Mouse (Mus musculus): Measurements from ENCODE around the gene Glce.

Gene Glce

GRCm38 (mm10) chr9:62123496-62123895 is 1.0 kb upstream of the Glce start:
- no peak for DNase-seq (ENCODE audit: extremely low spot score)

DNA sequence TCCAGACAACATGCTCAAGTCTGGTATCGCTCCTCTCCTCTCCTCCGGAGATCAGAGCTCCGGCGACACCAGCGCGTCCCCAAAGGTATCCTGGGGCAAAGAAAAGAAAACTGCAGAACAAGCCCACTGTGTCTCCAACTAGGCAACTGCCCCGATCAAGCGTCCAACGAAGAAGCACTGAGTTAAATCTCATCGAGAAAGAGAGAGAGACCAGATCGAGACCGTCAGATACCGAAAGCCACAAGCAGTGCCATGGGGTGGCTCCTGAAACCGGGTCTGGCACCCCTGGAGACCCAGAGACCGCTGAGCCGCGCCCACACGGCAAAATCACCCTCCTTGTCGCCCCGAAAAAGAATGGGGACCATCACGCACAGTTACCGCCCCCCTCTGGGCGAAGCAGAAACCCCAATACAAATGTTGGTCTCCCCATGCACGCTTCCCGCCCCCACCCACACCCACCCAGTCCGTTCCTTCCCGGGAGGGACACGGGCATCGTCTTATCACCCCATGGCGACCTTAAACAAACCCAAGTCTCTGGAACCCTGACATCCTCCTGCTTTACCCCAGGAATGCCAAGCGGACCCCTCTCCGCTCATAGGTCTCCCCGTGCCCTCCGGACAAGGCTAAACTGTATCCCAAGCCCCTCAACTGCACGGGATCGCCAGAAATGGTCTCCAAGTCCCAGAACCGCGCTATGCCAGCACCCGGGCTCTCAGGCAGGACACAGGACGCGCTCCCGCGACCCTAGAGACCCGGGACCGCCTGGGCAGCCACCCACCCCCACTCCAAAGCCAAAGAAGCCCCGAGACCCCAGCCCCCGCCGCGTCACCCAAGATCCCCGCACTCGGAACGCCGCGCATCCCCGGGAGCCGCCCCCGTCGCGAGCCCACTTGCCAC is 656 bp downstream of the Glce start:
- DNase-seq (ENCODE audit: extremely low spot score): peak; percentile 39

GRCm38 (mm10) chr9:62118754-62119153 is 3.7 kb downstream of the Glce start:
- no peak for DNase-seq (ENCODE audit: extremely low spot score)

GRCm38 (mm10) chr9:62115826-62116225 is 6.6 kb downstream of the Glce start:
- no peak for DNase-seq (ENCODE audit: extremely low spot score)

DNA sequence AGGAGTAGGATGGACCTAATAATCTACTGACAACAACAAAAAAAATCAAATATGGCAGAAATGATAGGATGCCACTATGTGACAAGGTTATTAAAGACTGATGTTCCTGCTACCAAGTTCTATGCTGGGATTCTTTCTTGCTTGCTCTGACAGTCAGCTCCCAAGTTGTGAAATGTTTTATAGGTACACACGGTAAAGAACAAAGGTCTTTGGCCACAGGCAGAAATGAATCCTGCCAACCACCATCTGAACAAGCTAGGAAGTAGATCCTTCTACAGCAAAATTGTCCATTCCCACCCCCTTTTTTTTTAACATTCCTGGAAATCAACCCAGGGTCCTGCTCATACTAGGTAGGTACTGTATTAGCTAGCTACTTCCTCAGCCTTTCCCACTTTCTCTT is 25.9 kb downstream of the Glce start:
- no peak for DNase-seq (ENCODE audit: extremely low spot score)

DNA sequence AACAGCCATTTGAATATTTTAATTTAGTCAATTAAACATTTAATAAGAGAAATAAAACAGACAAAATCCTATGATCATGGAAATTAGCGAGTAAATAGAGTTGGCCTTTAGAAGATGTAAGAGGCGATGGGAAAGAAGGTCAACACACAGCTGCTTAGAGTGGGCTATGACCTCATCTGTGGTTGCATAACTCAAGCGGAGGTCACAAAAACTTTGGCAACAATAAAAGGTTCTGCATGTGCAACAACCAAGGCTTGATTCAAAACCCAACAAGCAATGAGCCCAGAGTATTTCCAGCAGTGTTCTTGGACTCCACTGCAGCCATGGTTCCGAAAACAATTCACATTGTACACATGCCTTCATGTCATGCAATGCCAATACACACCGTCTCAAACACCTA is 30.9 kb downstream of the Glce start:
- DNase-seq (ENCODE audit: extremely low spot score): no peak

- no peak for DNase-seq (ENCODE audit: extremely low spot score)
Measured at GRCm38 (mm10) chr9:62085548-62085947, 36.9 kb downstream of the Glce start.

DNA sequence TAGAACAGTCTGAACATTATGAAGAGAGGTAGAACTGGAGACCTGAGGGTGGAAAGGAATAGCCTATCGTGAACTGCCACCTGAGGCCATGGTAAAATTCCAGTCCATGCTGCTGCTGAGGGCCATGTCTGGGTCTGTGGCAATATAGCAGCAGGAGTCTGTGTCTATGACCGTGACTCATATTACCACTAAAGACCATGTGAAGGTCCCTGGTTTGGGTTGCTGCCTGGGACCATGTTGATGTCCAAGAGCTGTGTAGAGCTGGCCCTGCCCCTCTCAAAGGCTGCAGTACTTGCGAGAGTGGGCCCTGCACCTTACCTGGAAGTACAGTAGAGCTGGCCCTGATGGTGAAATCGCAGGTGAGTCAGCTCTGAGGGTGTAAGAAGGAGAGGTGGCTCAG is 37.6 kb downstream of the Glce start:
- no peak for DNase-seq (ENCODE audit: extremely low spot score)

DNA sequence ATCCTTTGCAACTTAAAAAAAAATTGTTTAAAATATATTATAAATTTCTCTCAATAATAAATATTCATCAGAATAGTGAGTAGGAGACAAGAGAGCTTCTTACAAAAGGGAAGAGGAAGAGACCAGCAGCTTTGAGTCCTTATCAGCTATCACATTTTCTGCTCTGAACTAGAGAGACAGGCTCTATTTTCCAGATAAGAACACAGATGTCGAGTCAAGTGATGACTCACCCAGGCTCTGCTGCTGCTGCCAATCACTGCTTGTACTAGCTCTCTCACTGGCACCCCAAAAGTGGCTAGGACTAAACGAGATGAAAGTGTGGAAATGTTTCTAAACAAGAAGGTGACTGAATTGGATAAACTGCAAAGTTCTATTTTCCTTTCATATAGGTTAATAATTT is 39.5 kb downstream of the Glce start:
- DNase-seq (ENCODE audit: extremely low spot score): no peak

GRCm38 (mm10) chr9:62081542-62081941 is 40.9 kb downstream of the Glce start:
- no peak for DNase-seq (ENCODE audit: extremely low spot score)

DNA sequence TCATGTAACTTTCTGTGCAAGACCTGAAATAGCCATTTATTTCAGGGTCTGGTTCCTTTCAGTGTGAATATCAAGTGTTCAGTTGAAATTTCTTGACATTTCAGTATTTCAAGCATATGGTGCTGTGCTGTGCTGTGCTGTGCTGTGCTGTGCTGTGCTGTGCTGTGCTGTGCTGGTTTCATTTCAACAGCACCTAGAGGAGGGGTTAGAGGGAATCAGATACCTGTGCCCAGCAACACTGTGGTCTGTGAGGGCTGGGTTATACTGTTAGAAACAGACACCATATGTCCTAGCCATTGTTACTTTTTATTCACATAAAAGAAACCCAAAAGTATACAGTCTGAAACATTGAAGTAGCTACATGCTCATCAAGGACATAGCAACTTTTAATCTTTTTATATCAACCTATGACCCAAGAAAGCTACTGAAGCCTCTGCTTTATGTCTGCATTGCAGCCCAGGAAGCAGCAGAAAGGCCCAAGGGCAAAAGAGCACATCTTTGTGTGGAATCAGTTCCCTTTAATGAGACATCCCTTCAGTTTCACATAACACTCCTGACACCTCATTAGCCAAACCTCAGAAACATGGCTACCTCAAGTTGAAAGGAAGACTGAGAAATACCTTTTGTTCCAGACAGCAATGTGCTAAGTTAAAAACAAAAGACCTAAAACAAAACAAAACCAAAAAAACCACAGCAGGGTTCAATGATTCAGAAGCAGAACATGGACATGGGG is 42.3 kb downstream of the Glce start:
- DNase-seq (ENCODE audit: extremely low spot score): no peak

DNA sequence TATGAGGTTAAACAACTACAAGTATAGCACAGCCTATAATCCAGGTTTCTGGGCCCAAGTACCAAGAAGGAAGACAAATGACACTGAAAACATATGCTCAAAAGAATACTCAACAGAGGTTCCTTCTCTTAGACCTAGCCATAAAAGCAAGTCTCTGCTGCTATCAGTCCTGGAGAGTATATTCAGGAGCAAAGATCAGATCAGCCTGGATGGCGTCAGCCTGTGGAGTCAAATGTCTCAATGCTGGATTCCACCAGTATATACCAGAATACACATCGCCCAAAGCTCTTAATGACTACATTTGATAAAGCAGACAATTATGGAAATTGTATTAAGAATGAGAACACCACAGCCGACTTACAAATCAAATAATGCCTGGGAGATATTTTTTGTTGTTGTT is 60.2 kb downstream of the Glce start:
- DNase-seq (ENCODE audit: extremely low spot score): no peak

DNA sequence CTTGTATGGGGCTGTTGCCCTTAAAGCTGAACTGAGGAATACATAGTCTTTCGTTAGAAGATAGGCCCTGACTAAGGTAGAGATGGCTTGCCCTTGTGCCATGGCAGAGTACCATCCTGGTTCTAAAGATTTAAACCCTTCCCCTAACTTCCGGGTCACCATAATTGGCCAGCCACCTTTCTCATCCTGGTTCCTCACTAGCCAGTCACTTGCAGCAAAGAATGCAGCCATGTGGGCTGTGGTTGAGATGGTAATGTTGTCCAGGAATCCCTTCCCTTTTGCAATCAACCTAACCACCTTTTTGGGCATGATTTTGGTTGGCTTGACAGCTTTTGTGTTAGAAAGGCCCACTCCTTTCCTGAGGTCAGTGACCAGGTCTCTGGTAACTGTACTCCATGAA is 62.0 kb downstream of the Glce start:
- no peak for DNase-seq (ENCODE audit: extremely low spot score)

GRCm38 (mm10) chr9:62059941-62060340 is 62.5 kb downstream of the Glce start:
- no peak for DNase-seq (ENCODE audit: extremely low spot score)

DNA sequence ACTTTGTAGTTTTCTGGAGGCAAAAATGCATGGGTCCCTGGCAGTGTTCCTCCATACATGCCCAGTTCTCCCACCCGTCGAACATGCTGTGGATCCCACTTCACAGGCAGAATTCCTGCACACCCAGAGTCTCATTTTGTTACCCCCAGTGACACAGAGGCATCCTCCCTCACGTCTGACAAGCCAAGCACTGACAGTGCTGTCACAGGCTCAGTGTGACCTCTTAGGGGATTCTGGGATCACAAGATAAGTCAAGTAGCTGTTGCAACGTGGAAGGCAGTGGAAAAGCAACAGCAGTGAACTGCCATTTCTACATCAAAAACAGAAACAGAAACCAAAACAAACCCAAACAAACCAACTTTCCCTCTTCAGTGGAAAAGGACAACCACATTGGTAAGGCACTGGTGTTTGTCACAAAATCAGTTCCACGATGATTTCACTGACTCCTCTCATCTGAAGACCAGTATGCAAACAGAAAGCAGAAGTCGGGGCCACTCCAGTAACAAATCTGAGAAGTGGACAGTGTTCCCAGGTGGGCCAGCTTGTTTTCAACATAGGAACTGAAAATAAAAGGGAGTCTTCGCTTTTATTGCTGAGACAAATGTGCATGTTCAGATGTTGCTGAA is 64.5 kb downstream of the Glce start:
- no peak for DNase-seq (ENCODE audit: extremely low spot score)

- no peak for DNase-seq (ENCODE audit: extremely low spot score)
Measured at GRCm38 (mm10) chr9:62056206-62056605, 66.2 kb downstream of the Glce start.

GRCm38 (mm10) chr9:62050801-62051200 is 71.7 kb downstream of the Glce start:
- peak; percentile 27 for DNase-seq (ENCODE audit: extremely low spot score)

DNA sequence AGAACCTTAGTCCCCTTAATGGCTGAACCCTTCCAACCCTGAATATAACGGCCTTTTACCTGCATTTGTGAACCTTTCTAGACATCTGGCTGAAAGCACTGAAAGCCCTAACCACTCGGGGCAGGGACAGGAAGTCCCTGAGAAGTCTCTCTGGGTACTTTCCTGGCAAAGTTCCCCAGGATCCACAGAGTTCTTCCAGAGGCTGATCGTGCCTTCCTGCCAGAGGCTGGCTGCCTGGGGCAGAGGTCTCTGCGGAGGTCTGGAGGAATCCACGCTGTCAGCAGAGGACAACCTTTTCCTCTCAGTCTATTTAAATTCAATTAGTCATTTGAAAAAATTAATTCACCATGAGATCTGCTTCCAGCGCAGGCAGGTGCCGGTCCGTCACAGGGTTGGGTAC is 73.3 kb downstream of the Glce start:
- no peak for DNase-seq (ENCODE audit: extremely low spot score)

GRCm38 (mm10) chr9:62042167-62042566 is 80.3 kb downstream of the Glce start:
- no peak for DNase-seq (ENCODE audit: extremely low spot score)

- DNase-seq (ENCODE audit: extremely low spot score): peak; percentile 83
Measured at GRCm38 (mm10) chr9:62040008-62040608, 82.3 kb downstream of the Glce start.

GRCm38 (mm10) chr9:62035806-62036205 is 86.6 kb downstream of the Glce start:
- DNase-seq (ENCODE audit: extremely low spot score): peak; percentile 8

DNA sequence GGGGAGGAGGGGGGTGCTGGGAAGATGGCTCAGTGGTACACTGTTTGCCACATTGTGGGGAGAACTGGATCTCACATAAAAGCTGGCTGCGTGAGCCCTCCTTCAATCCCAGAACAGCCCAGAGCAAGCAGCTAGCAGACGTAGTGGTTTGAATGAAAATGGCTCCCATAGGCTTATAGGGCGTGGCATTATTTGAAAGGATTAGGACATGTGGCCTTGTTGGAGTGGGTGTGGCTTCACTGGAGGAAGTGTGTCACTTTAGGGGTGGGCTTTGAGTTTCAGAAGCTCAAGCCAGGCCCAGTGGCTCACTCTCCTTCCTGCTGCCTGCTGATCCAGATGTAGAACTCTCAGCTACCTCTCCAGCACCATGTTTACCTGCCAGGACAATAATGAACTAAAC is 90.2 kb downstream of the Glce start:
- DNase-seq (ENCODE audit: extremely low spot score): no peak

Data from embryo, embryonic 9.5 days (tissue).